Mouse (Mus musculus): ENCODE measurements around the gene Zfp948. TPM values are rescaled to one million over a fixed set of nuclear protein-coding genes. Genes with fewer than 3 reads are reported as not detected.

The Zfp948 gene
- polyA plus RNA-seq (2012; rRNA removed) = 10.2 and 16.6 TPM in 2 replicates
- 23.0 and 23.6 TPM in 2 replicates for polyA plus RNA-seq (2014; fragmentation: Nextera tagmentation; extraction: Ambion mirVana)

GRCm38 (mm10) chr17:21566728-21567349 is at the start of gene Zfp948:
Zfp948 (plus strand) TSS chr17:21567008.
- TF ChIP-seq POLR2A (IDR thresholded peaks at IDR 0.05; ENCODE audit: borderline replicate concordance, extremely low read depth, insufficient read depth, insufficient read length) = no peak
- no peaks in the 10 kb centered on the region for H3K9me3 ChIP-seq (ENCODE audit: control insufficient read depth, low read length)
- DNase-seq (ENCODE audit: low spot score) (peak; percentile 94), ATAC-seq (ENCODE audit: low FRiP score, low read depth) (peak; percentile 95)
- H3K36me3 ChIP-seq (ENCODE audit: control insufficient read depth, insufficient read depth, low read length) = 0 out of 2 replicates have a peak, but pooled peaks cover 3% of the 10 kb centered on the region
- 3% methylated on average over 29 of the region's 29 CpGs for WGBS
- 0 out of 2 replicates have a peak, but pooled peaks cover 7% of the 10 kb centered on the region for H3K4me1 ChIP-seq (ENCODE audit: control insufficient read depth, insufficient read depth, low read length)
- H3K27ac ChIP-seq (replicated peaks; ENCODE audit: low read depth, low read length) = peak within 1 kb of the TSS; percentile 88
- H3K4me3 ChIP-seq (replicated peaks; ENCODE audit: low read length) = peak within 1 kb of the TSS; percentile 65
- H3K27me3 ChIP-seq (ENCODE audit: control insufficient read depth, insufficient read depth, low read length) = no peaks in the 10 kb centered on the region
- peak within 1 kb of the TSS; percentile 72 for H3K9ac ChIP-seq (ENCODE audit: low read depth, low read length, severe bottlenecking)
- H3K4me2 ChIP-seq (replicated peaks; ENCODE audit: low read depth, low read length, severe bottlenecking) = peak within 1 kb of the TSS; percentile 62

- 0 out of 2 replicates have a peak, but pooled peaks cover 3% of the 10 kb centered on the region for H3K4me1 ChIP-seq (ENCODE audit: control insufficient read depth, insufficient read depth, low read length)
- ATAC-seq (ENCODE audit: low FRiP score, low read depth) (no peak), DNase-seq (ENCODE audit: low spot score) (no peak)
- H3K9me3 ChIP-seq (ENCODE audit: control insufficient read depth, low read length) = no peaks in the 10 kb centered on the region
- peak overlapping the region; percentile 86 for H3K4me2 ChIP-seq (replicated peaks; ENCODE audit: low read depth, low read length, severe bottlenecking)
- H3K27ac ChIP-seq (replicated peaks; ENCODE audit: low read depth, low read length) = peak overlapping the region; percentile 92
- no peaks in the 10 kb centered on the region for H3K27me3 ChIP-seq (ENCODE audit: control insufficient read depth, insufficient read depth, low read length)
- 42% methylated on average over 4 of the region's 4 CpGs for WGBS
- no peak for TF ChIP-seq POLR2A (IDR thresholded peaks at IDR 0.05; ENCODE audit: borderline replicate concordance, extremely low read depth, insufficient read depth, insufficient read length)
- H3K9ac ChIP-seq (ENCODE audit: low read depth, low read length, severe bottlenecking) = peak overlapping the region; percentile 71
- H3K4me3 ChIP-seq (replicated peaks; ENCODE audit: low read length) = peak overlapping the region; percentile 53
- no peaks in the 10 kb centered on the region for H3K36me3 ChIP-seq (ENCODE audit: control insufficient read depth, insufficient read depth, low read length)
Measured at GRCm38 (mm10) chr17:21517130-21517671, 49.6 kb upstream of the Zfp948 start.

- Histone ChIP-seq H3K27ac (replicated peaks; ENCODE audit: low read depth, low read length) (no peak overlapping the region), H3K27me3 (ENCODE audit: control insufficient read depth, insufficient read depth, low read length) (no peaks in the 10 kb centered on the region), H3K4me2 (replicated peaks; ENCODE audit: low read depth, low read length, severe bottlenecking) (no peak overlapping the region), H3K9ac (ENCODE audit: low read depth, low read length, severe bottlenecking) (no peak overlapping the region), H3K36me3 (ENCODE audit: control insufficient read depth, insufficient read depth, low read length) (no peaks in the 10 kb centered on the region), H3K9me3 (ENCODE audit: control insufficient read depth, low read length) (no peaks in the 10 kb centered on the region), H3K4me1 (ENCODE audit: control insufficient read depth, insufficient read depth, low read length) (no peaks in the 10 kb centered on the region; the same call in 1 of the 2 replicates), H3K4me3 (replicated peaks; ENCODE audit: low read length) (no peak overlapping the region)
- DNase-seq (ENCODE audit: low spot score) (no peak), ATAC-seq (ENCODE audit: low FRiP score, low read depth) (no peak)
- no peak for TF ChIP-seq POLR2A (IDR thresholded peaks at IDR 0.05; ENCODE audit: borderline replicate concordance, extremely low read depth, insufficient read depth, insufficient read length)
Measured at GRCm38 (mm10) chr17:21526270-21526669, 40.5 kb upstream of the Zfp948 start.

GRCm38 (mm10) chr17:21530645-21531330 is 36.0 kb upstream of the Zfp948 start:
- H3K4me2 ChIP-seq (replicated peaks; ENCODE audit: low read depth, low read length, severe bottlenecking) = no peak overlapping the region
- no peak for ATAC-seq (ENCODE audit: low FRiP score, low read depth)
- H3K27me3 ChIP-seq (ENCODE audit: control insufficient read depth, insufficient read depth, low read length) = no peaks in the 10 kb centered on the region
- H3K27ac ChIP-seq (replicated peaks; ENCODE audit: low read depth, low read length) = no peak overlapping the region
- no peak overlapping the region for H3K9ac ChIP-seq (ENCODE audit: low read depth, low read length, severe bottlenecking)
- H3K4me3 ChIP-seq (replicated peaks; ENCODE audit: low read length) = no peak overlapping the region
- no peaks in the 10 kb centered on the region for H3K9me3 ChIP-seq (ENCODE audit: control insufficient read depth, low read length)
- H3K4me1 ChIP-seq (ENCODE audit: control insufficient read depth, insufficient read depth, low read length) = peaks cover 14% of the 10 kb centered on the region; the same call in 1 of the 2 replicates
- H3K36me3 ChIP-seq (ENCODE audit: control insufficient read depth, insufficient read depth, low read length) = no peaks in the 10 kb centered on the region
- no peak for DNase-seq (ENCODE audit: low spot score)
- no peak for TF ChIP-seq POLR2A (IDR thresholded peaks at IDR 0.05; ENCODE audit: borderline replicate concordance, extremely low read depth, insufficient read depth, insufficient read length)
- 68% methylated on average over 5 of the region's 5 CpGs for WGBS

DNA sequence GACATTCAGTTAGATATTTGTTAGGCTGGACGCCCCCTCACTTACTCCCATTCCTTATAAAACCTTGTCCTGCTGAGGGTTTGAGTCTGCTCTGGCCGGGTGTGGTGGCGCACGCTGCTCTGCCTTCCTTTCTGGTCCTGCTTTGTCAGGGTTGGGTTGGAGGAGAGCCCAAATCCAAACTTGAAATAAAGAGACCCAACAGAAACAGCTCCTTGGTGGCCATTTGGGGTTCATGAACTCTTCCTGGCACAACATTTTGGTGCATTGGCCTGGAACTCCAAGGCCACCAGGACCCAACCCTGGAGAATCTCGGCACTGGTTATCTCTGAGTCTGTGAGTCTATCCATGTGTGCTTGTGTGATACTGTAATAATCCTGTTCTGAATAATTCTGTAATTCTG is 35.2 kb upstream of the Zfp948 start:
- TF ChIP-seq POLR2A (IDR thresholded peaks at IDR 0.05; ENCODE audit: borderline replicate concordance, extremely low read depth, insufficient read depth, insufficient read length) = no peak
- no peaks in the 10 kb centered on the region for H3K9me3 ChIP-seq (ENCODE audit: control insufficient read depth, low read length)
- H3K27ac ChIP-seq (replicated peaks; ENCODE audit: low read depth, low read length) = peak overlapping the region; percentile 96
- H3K4me3 ChIP-seq (replicated peaks; ENCODE audit: low read length) = peak overlapping the region; percentile 79
- H3K27me3 ChIP-seq (ENCODE audit: control insufficient read depth, insufficient read depth, low read length) = no peaks in the 10 kb centered on the region
- H3K4me1 ChIP-seq (ENCODE audit: control insufficient read depth, insufficient read depth, low read length) = peaks cover 14% of the 10 kb centered on the region; the same call in 1 of the 2 replicates
- DNase-seq (ENCODE audit: low spot score) = no peak
- H3K36me3 ChIP-seq (ENCODE audit: control insufficient read depth, insufficient read depth, low read length) = no peaks in the 10 kb centered on the region
- peak overlapping the region; percentile 98 for H3K9ac ChIP-seq (ENCODE audit: low read depth, low read length, severe bottlenecking)
- 0 out of 2 replicates have a peak, but pooled peaks have one; percentile 0 for ATAC-seq (ENCODE audit: low FRiP score, low read depth)
- peak overlapping the region; percentile 47 for H3K4me2 ChIP-seq (replicated peaks; ENCODE audit: low read depth, low read length, severe bottlenecking)
- 69% methylated on average over 5 of the region's 5 CpGs for WGBS

Measured in limb, embryonic 14.5 days (tissue).